Mouse (Mus musculus) myocyte (in vitro differentiated cells): ENCODE measurements around the gene Tmem62. TPM values are rescaled to one million over a fixed set of nuclear protein-coding genes. Genes with fewer than 3 reads are reported as not detected.
"Not testable (repeated sequence)": the region's sequence is repeated elsewhere in the genome, so short reads cannot be mapped to it uniquely, and the experiment has no call there.

Experiments
- H3K27me3 ChIP-seq: one replicate; pipeline ENCODE4 v1.6.1; 2011; ENCODE audit not compliant: control insufficient read depth, insufficient read depth, insufficient read length
- H3K36me3 ChIP-seq: one replicate; pipeline ENCODE4 v1.6.1; 2011; ENCODE audit not compliant: control insufficient read depth, insufficient read depth
- H3K4me2 ChIP-seq: one replicate; pipeline ENCODE4 v1.6.1; 2011; ENCODE audit warnings: low read depth, control low read depth
- H3K4me3 ChIP-seq: one replicate; pipeline ENCODE4 v1.5.1; 2011; ENCODE audit warnings: mild to moderate bottlenecking, control low read depth, moderate library complexity
- H3K79me2 ChIP-seq: one replicate; pipeline ENCODE4 v1.6.1; 2011; ENCODE audit not compliant: control insufficient read depth, insufficient read depth
- H3ac ChIP-seq: one replicate; pipeline ENCODE4 v1.6.1; 2011; ENCODE audit not compliant: control insufficient read depth, insufficient read length
- CEBPB ChIP-seq: IDR thresholded peaks from 2 replicates; pipeline ENCODE4 v1.6.1; 2011; ENCODE audit warnings: mild to moderate bottlenecking, moderate library complexity; ENCODE audit not compliant: poor library complexity, insufficient read depth, severe bottlenecking
- E2F4 ChIP-seq: IDR thresholded peaks from one replicate; pipeline ENCODE4 v1.6.1; 2011; ENCODE audit warnings: mild to moderate bottlenecking, control low read depth, moderate library complexity; ENCODE audit not compliant: insufficient read depth
- MAX ChIP-seq: IDR thresholded peaks from one replicate; pipeline ENCODE4 v1.6.1; 2011; ENCODE audit warnings: low read depth, mild to moderate bottlenecking, control low read depth
- MYOD1 ChIP-seq, 3 experiments: IDR thresholded peaks; one replicate each; pipeline ENCODE4 v1.6.1; 2011; ENCODE audit warnings: control low read depth in 2 of 3, low read depth in 2 of 3, mild to moderate bottlenecking in 2 of 3, moderate library complexity in 1 of 3; ENCODE audit not compliant: insufficient read length in 2 of 3, control insufficient read depth in 1 of 3
- MYOG ChIP-seq, 3 experiments: IDR thresholded peaks; one replicate each; pipeline ENCODE4 v1.6.1; 2011; ENCODE audit warnings: control low read depth in 2 of 3, low read depth in 2 of 3, mild to moderate bottlenecking in 2 of 3; ENCODE audit not compliant: insufficient read length in 2 of 3, control insufficient read depth in 1 of 3, insufficient read depth in 1 of 3
- POLR2A ChIP-seq: IDR thresholded peaks from one replicate; pipeline ENCODE4 v1.6.1; 2011; ENCODE audit warnings: low read depth, mild to moderate bottlenecking, control low read depth, moderate library complexity; ENCODE audit not compliant: insufficient read length
- POLR2AphosphoS2 ChIP-seq: IDR thresholded peaks from one replicate; pipeline ENCODE4 v1.6.1; 2011; ENCODE audit warnings: low read depth, control low read depth; ENCODE audit not compliant: insufficient read length
- REST ChIP-seq: IDR thresholded peaks from one replicate; pipeline ENCODE4 v1.6.1; 2011; ENCODE audit warnings: mild to moderate bottlenecking, control low read depth, moderate library complexity; ENCODE audit not compliant: insufficient read depth, insufficient read length
- SRF ChIP-seq: IDR thresholded peaks from one replicate; pipeline ENCODE4 v1.6.1; 2011; ENCODE audit warnings: low read depth; ENCODE audit not compliant: control insufficient read depth, insufficient read length
- TCF12 ChIP-seq: IDR thresholded peaks from one replicate; pipeline ENCODE4 v1.6.1; 2011; ENCODE audit warnings: mild to moderate bottlenecking, control low read depth; ENCODE audit not compliant: poor library complexity, insufficient read depth, severe bottlenecking
- TCF3 ChIP-seq: IDR thresholded peaks from one replicate; pipeline ENCODE4 v1.6.1; 2011; ENCODE audit warnings: low read depth, control low read depth; ENCODE audit not compliant: insufficient read length
- USF1 ChIP-seq: IDR thresholded peaks from one replicate; pipeline ENCODE4 v1.6.1; 2011; ENCODE audit warnings: low read depth, mild to moderate bottlenecking, control low read depth, moderate library complexity
- polyA plus RNA-seq: library from polyadenylated mRNA; unstranded; fragments of >200 nt; fragmentation: generic; extraction: Trizol; gene quantifications from one replicate; pipeline ENCODE4 v1.2.1, GENCODE M21; 2012; ENCODE audit warnings: missing spikeins

Tmem62 gene
- polyA plus RNA-seq, 1 experiment: 11.3 TPM

- no peaks in the 10 kb centered on the region for H3K79me2 ChIP-seq
- H3K36me3 ChIP-seq: peaks cover 3% of the 10 kb centered on the region
- no peaks in the 10 kb centered on the region for H3K27me3 ChIP-seq
- H3K4me3 ChIP-seq: no peak overlapping the region
- H3ac ChIP-seq: no peak overlapping the region
- no peak for TF ChIP-seq USF1
- TF ChIP-seq POLR2A: no peak
- TF ChIP-seq SRF: no peak
- TF ChIP-seq REST: no peak
- no peak for TF ChIP-seq TCF12
- no peak for TF ChIP-seq POLR2AphosphoS2
- no peak for TF ChIP-seq MAX
- no peak for TF ChIP-seq CEBPB
- TF ChIP-seq MYOD1 (IDR thresholded peaks at IDR 0.05; ENCODE audit: control insufficient read depth in 1 of 3, insufficient read length in 2 of 3, low read depth in 2 of 3): no peak
- no peak for TF ChIP-seq E2F4
- no peak for TF ChIP-seq MYOG (IDR thresholded peaks at IDR 0.05; ENCODE audit: control insufficient read depth in 1 of 3, insufficient read depth in 1 of 3, insufficient read length in 2 of 3, low read depth in 2 of 3)
- no peak for TF ChIP-seq TCF3
- H3K4me2 ChIP-seq: no peak overlapping the region
These were observed 14.4 kb downstream of the Tmem62 start for GRCm38 (mm10) chr2:120991196-120991595.

GRCm38 (mm10) chr2:120996607-120997006 is 19.8 kb downstream of the Tmem62 start:
- not testable (repeated sequence) for H3K4me3 ChIP-seq, H3K79me2 ChIP-seq, H3ac ChIP-seq, H3K27me3 ChIP-seq, H3K4me2 ChIP-seq
- peaks cover 23% of the 10 kb centered on the region for H3K36me3 ChIP-seq

GRCm38 (mm10) chr2:120998863-120999262 is 22.0 kb downstream of the Tmem62 start:
- Histone ChIP-seq H3K4me3 (no peak overlapping the region), H3K79me2 (no peaks in the 10 kb centered on the region), H3K36me3 (peaks cover 23% of the 10 kb centered on the region), H3ac (no peak overlapping the region), H3K27me3 (no peaks in the 10 kb centered on the region), H3K4me2 (no peak overlapping the region)
- TF ChIP-seq SRF: no peak
- no peak for TF ChIP-seq MAX
- no peak for TF ChIP-seq TCF3
- TF ChIP-seq USF1: no peak
- TF ChIP-seq REST: no peak
- no peak for TF ChIP-seq E2F4
- no peak for TF ChIP-seq MYOG (IDR thresholded peaks at IDR 0.05; ENCODE audit: control insufficient read depth in 1 of 3, insufficient read depth in 1 of 3, insufficient read length in 2 of 3, low read depth in 2 of 3)
- no peak for TF ChIP-seq TCF12
- no peak for TF ChIP-seq POLR2AphosphoS2
- TF ChIP-seq MYOD1 (IDR thresholded peaks at IDR 0.05; ENCODE audit: control insufficient read depth in 1 of 3, insufficient read length in 2 of 3, low read depth in 2 of 3): no peak
- TF ChIP-seq POLR2A: no peak
- no peak for TF ChIP-seq CEBPB

GRCm38 (mm10) chr2:121003586-121003985 is 26.8 kb downstream of the Tmem62 start:
- no peaks in the 10 kb centered on the region for H3K79me2 ChIP-seq
- peaks cover 12% of the 10 kb centered on the region for H3K36me3 ChIP-seq
- H3K27me3 ChIP-seq: no peaks in the 10 kb centered on the region
- no peak for TF ChIP-seq MAX
- no peak for TF ChIP-seq POLR2AphosphoS2
- TF ChIP-seq TCF12: no peak
- no peak for TF ChIP-seq POLR2A
- no peak for TF ChIP-seq REST
- TF ChIP-seq TCF3: no peak
- no peak for TF ChIP-seq MYOD1 (IDR thresholded peaks at IDR 0.05; ENCODE audit: control insufficient read depth in 1 of 3, insufficient read length in 2 of 3, low read depth in 2 of 3)
- no peak for TF ChIP-seq CEBPB
- no peak for TF ChIP-seq E2F4
- TF ChIP-seq MYOG (IDR thresholded peaks at IDR 0.05; ENCODE audit: control insufficient read depth in 1 of 3, insufficient read depth in 1 of 3, insufficient read length in 2 of 3, low read depth in 2 of 3): no peak
- H3K4me3 ChIP-seq: no peak overlapping the region
- H3K4me2 ChIP-seq: no peak overlapping the region
- no peak overlapping the region for H3ac ChIP-seq

- peaks cover 7% of the 10 kb centered on the region for H3K36me3 ChIP-seq
- no peak for TF ChIP-seq TCF3
- TF ChIP-seq REST: no peak
- no peak for TF ChIP-seq POLR2AphosphoS2
- no peak for TF ChIP-seq TCF12
- TF ChIP-seq SRF: no peak
- TF ChIP-seq USF1: no peak
- no peak for TF ChIP-seq E2F4
- TF ChIP-seq MYOG (IDR thresholded peaks at IDR 0.05; ENCODE audit: control insufficient read depth in 1 of 3, insufficient read depth in 1 of 3, insufficient read length in 2 of 3, low read depth in 2 of 3): no peak
- TF ChIP-seq MAX: no peak
- no peak for TF ChIP-seq POLR2A
- TF ChIP-seq CEBPB: no peak
- TF ChIP-seq MYOD1 (IDR thresholded peaks at IDR 0.05; ENCODE audit: control insufficient read depth in 1 of 3, insufficient read length in 2 of 3, low read depth in 2 of 3): no peak
- H3K79me2 ChIP-seq: no peaks in the 10 kb centered on the region
- no peaks in the 10 kb centered on the region for H3K27me3 ChIP-seq
- H3K4me2 ChIP-seq: no peak overlapping the region
- no peak overlapping the region for H3K4me3 ChIP-seq
- no peak overlapping the region for H3ac ChIP-seq
These were observed 27.4 kb downstream of the Tmem62 start for GRCm38 (mm10) chr2:121004018-121004811.
